Mouse (Mus musculus) MEL (cell line): ENCODE results near the gene Hspbp1. TPM values are rescaled to one million over a fixed set of nuclear protein-coding genes. Genes with fewer than 3 reads are reported as not detected.

Experiments
- DNase-seq: peaks from one replicate; pipeline ENCODE4 v3.0.0; 2011; ENCODE audit warnings: low read depth, low spot score
- H3K27ac ChIP-seq: 2 replicates; pipeline ENCODE4 v1.5.1; 2012; ENCODE audit warnings: low read depth, mild to moderate bottlenecking, control low read depth, low read length, moderate library complexity; ENCODE audit not compliant: control insufficient read depth
- H3K27me3 ChIP-seq, 2 experiments: fragments of 150-350 bp in 1 of 2; sonication (generic) in 1 of 2; 2 replicates each; pipeline ENCODE4 v1.6.1; 2012; ENCODE audit warnings: low read length in 2 of 2, mild to moderate bottlenecking in 2 of 2, improper control_type of control experiment in 1 of 2, moderate library complexity in 1 of 2; ENCODE audit not compliant: insufficient read depth in 2 of 2, control insufficient read depth in 1 of 2
- H3K36me3 ChIP-seq, 2 experiments: 2 replicates each; pipeline ENCODE4 v1.6.1; 2012 to 2014; ENCODE audit warnings: low read length in 2 of 2, improper control_type of control experiment in 1 of 2, inconsistent platforms in 1 of 2, mild to moderate bottlenecking in 1 of 2; ENCODE audit not compliant: insufficient read depth in 2 of 2, control insufficient read depth in 1 of 2
- H3K4me1 ChIP-seq, 2 experiments: fragments of 150-350 bp in 1 of 2; sonication (generic) in 1 of 2; 2 replicates each; pipeline ENCODE4 v1.6.1; 2012; ENCODE audit warnings: low read length in 2 of 2, improper control_type of control experiment in 1 of 2, mild to moderate bottlenecking in 1 of 2; ENCODE audit not compliant: insufficient read depth in 2 of 2, control insufficient read depth in 1 of 2
- H3K4me3 ChIP-seq, 2 experiments: fragments of 150-350 bp in 1 of 2; sonication (generic) in 1 of 2; 2 replicates each; pipeline ENCODE4 v1.5.1; 2012; ENCODE audit warnings: low read depth in 2 of 2, low read length in 2 of 2, mild to moderate bottlenecking in 2 of 2, moderate library complexity in 2 of 2, control low read depth in 1 of 2, improper control_type of control experiment in 1 of 2; ENCODE audit not compliant: control insufficient read depth in 1 of 2, insufficient read depth in 1 of 2
- H3K79me2 ChIP-seq: 2 replicates; pipeline ENCODE4 v1.6.1; 2012; ENCODE audit warnings: mild to moderate bottlenecking, low read length, moderate library complexity; ENCODE audit not compliant: control insufficient read depth, poor library complexity, insufficient read depth
- H3K9ac ChIP-seq: 2 replicates; pipeline ENCODE4 v1.6.1; 2012; ENCODE audit warnings: low read depth, mild to moderate bottlenecking, control low read depth, low read length, moderate library complexity; ENCODE audit not compliant: control insufficient read depth, poor library complexity, severe bottlenecking
- H3K9me3 ChIP-seq: fragments of 150-350 bp; sonication (generic); replicated peaks from 2 replicates; pipeline ENCODE4 v1.6.1; 2012; ENCODE audit warnings: mild to moderate bottlenecking, low read length, improper control_type of control experiment, moderate library complexity; ENCODE audit not compliant: insufficient read depth
- BHLHE40 ChIP-seq: IDR thresholded peaks from 2 replicates; pipeline ENCODE4 v1.6.1; 2012; ENCODE audit warnings: low read depth, mild to moderate bottlenecking, inconsistent platforms, low read length, improper control_type of control experiment, borderline replicate concordance
- CHD2 ChIP-seq: IDR thresholded peaks from 2 replicates; pipeline ENCODE4 v1.6.1; 2011; ENCODE audit warnings: low read length, improper control_type of control experiment
- E2F4 ChIP-seq: IDR thresholded peaks from 2 replicates; pipeline ENCODE4 v1.6.1; 2011; ENCODE audit warnings: low read depth, low read length, improper control_type of control experiment, borderline replicate concordance
- ELF1 ChIP-seq: IDR thresholded peaks from 2 replicates; pipeline ENCODE4 v1.6.1; 2014; ENCODE audit warnings: low read depth, mild to moderate bottlenecking, inconsistent platforms, low read length, improper control_type of control experiment, moderate library complexity
- EP300 ChIP-seq, 2 experiments: IDR thresholded peaks; 2 replicates each; pipeline ENCODE4 v1.6.1; 2011; ENCODE audit warnings: improper control_type of control experiment in 2 of 2, low read length in 2 of 2, low read depth in 1 of 2, mild to moderate bottlenecking in 1 of 2
- GATA1 ChIP-seq: IDR thresholded peaks from 2 replicates; pipeline ENCODE4 v1.6.1; 2011; ENCODE audit warnings: low read depth, low read length, improper control_type of control experiment
- MYC ChIP-seq: IDR thresholded peaks from 2 replicates; pipeline ENCODE4 v1.6.1; 2011; ENCODE audit warnings: low read depth, mild to moderate bottlenecking, low read length, improper control_type of control experiment, moderate library complexity
- POLR2AphosphoS5 ChIP-seq: IDR thresholded peaks from 2 replicates; pipeline ENCODE4 v1.6.1; 2012; ENCODE audit warnings: low read depth, borderline replicate concordance, mild to moderate bottlenecking, inconsistent platforms, low read length, moderate library complexity, mixed read lengths
- RCOR1 ChIP-seq: IDR thresholded peaks from 2 replicates; pipeline ENCODE4 v1.6.1; 2012; ENCODE audit warnings: low read depth, mild to moderate bottlenecking, inconsistent platforms, low read length, improper control_type of control experiment
- SIN3A ChIP-seq: IDR thresholded peaks from 2 replicates; pipeline ENCODE4 v1.6.1; 2012; ENCODE audit warnings: low read length, improper control_type of control experiment, inconsistent platforms
- UBTF ChIP-seq: IDR thresholded peaks from 2 replicates; pipeline ENCODE4 v1.6.1; 2012; ENCODE audit warnings: low read depth, mild to moderate bottlenecking, inconsistent platforms, low read length, improper control_type of control experiment, moderate library complexity, borderline replicate concordance; ENCODE audit not compliant: insufficient read depth
- ZC3H11A ChIP-seq: IDR thresholded peaks from 2 replicates; pipeline ENCODE4 v1.6.1; 2012; ENCODE audit warnings: low read depth, mild to moderate bottlenecking, inconsistent platforms, low read length, improper control_type of control experiment
- ZMIZ1 ChIP-seq: IDR thresholded peaks from 2 replicates; pipeline ENCODE4 v1.6.1; 2012; ENCODE audit warnings: low read depth, mild to moderate bottlenecking, inconsistent platforms, low read length, improper control_type of control experiment, moderate library complexity
- ZNF384 ChIP-seq: IDR thresholded peaks from 2 replicates; pipeline ENCODE4 v1.6.1; 2012; ENCODE audit warnings: low read depth, mild to moderate bottlenecking, inconsistent platforms, low read length, improper control_type of control experiment
- polyA plus RNA-seq, 2 experiments: library from polyadenylated mRNA; stranded (reverse) in 1 of 2; unstranded in 1 of 2; fragments of >175 nt in 1 of 2; fragments of >200 nt in 1 of 2; gene quantifications; 2 replicates each; pipeline versions ENCODE4 v1.2.1 to v1.2.4; 2012; ENCODE audit warnings: low replicate concordance in 2 of 2, low read depth in 1 of 2; ENCODE audit not compliant: insufficient read length in 2 of 2, insufficient read depth in 1 of 2, missing spikeins in 1 of 2
- total RNA-seq: library from RNA; depleted of rRNA; stranded (reverse); fragments of 300-350 nt; gene quantifications from 2 replicates; pipeline ENCODE4 v1.2.3, GENCODE M21; 2012

The Hspbp1 gene
- total and polyA plus RNA-seq, 3 experiments: 101 to 111 TPM; not detected in 1

DNA sequence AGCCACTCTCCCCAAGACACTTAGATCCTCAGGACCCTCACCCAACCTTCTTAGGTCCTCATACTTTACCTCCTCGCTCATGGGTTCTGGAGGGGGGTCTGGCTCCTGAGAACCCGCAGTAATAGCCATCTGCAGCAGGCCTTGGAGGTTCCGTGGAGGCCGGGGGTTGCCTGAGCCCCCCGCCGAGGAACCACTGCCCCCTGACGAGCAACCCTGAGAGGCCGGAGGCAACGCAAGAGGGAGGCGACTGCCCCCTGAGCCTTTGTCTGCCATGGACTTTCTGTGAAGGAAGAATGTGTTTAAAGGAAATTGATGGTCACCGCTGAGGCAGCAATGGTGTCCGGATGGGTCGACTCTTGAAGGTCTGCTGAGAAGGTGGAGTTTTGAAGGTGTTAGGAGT is 665 bp downstream of the Hspbp1 start:
- H3K27me3 ChIP-seq: no peaks in the 10 kb centered on the region

DNA sequence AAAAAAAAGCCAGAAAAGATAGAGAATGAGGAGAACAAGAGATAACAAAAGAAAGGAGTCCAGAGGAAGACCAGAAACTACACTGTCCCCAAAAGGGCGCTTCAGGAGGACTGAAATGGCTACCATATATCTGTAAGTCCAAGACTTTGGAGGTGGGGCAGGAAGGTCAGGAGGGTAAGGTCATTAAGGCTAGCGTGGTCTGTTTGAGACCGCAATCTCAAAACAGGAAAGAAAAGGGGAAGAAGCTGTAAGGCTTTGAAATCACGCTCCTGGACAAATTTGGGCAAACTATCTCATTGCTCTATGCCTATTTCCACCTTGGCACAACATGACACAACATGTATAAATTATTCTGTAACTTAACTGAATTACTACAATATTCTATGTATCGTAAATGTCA is 1.6 kb downstream of the Hspbp1 start:
- Histone ChIP-seq H3K36me3 (peaks cover 0 to 10% of the 10 kb centered on the region in 2 experiments; a peak in 3 of 4 replicates), H3K9ac (no peak overlapping the region), H3K27me3 (no peaks in the 10 kb centered on the region), H3K4me1 (peaks cover 4 to 7% of the 10 kb centered on the region in 2 experiments), H3K9me3 (no peaks in the 10 kb centered on the region), H3K27ac (no peak overlapping the region), H3K79me2 (peaks cover 5% of the 10 kb centered on the region; the same call in 1 of the 2 replicates), H3K4me3 (no peak overlapping the region)
- DNase-seq: peak; percentile 16
- peak; percentile 43; the same call in 1 of the 2 replicates for TF ChIP-seq ZNF384
- TF ChIP-seq RCOR1: 0 out of 2 replicates have a peak, but pooled peaks have one; percentile 20
- no peak for TF ChIP-seq ZC3H11A

More for the DNA sequence above, 665 bp downstream of the Hspbp1 start:
- H3K4me3 ChIP-seq: peak overlapping the region; percentile 79 to 96
- H3K79me2 ChIP-seq: peaks cover 5% of the 10 kb centered on the region; the same call in 1 of the 2 replicates
- peaks cover 4 to 7% of the 10 kb centered on the region in 2 experiments for H3K4me1 ChIP-seq
- H3K36me3 ChIP-seq: peaks cover 0 to 10% of the 10 kb centered on the region in 2 experiments; a peak in 3 of 4 replicates
- peak overlapping the region; percentile 72 for H3K9ac ChIP-seq
- TF ChIP-seq ZNF384 (no peak), ZMIZ1 (no peak), POLR2AphosphoS5 (no peak), MYC (no peak), EP300 (IDR thresholded peaks at IDR 0.05; ENCODE audit: low read depth in 1 of 2, low read length in 2 of 2) (no peak), E2F4 (no peak), RCOR1 (no peak), ELF1 (no peak), UBTF (no peak), ZC3H11A (no peak), GATA1 (no peak), CHD2 (no peak)
- TF ChIP-seq, all 39 proteins: peak for 0
- Histone ChIP-seq H3K27ac (no peak overlapping the region), H3K9me3 (no peaks in the 10 kb centered on the region)
- DNase-seq: no peak

DNA sequence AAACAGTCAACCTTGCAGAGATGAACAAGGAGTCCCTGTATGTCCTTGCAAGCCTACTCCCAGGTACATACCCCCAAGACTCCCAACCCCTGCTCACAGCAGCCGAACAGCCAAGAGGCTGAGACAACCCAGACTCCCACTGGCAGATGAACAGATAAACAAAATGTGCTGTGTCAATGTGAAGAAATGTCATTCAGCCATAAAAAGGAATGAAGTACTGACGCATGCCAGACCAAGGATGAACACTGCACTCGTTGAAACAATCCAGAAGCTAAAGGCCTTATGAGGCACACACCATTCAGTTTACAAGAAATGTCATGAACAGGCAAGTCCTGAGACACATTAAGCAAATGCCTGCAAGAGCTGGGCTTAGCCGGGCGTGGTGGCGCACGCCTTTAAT is 9.7 kb downstream of the Hspbp1 start:
- no peak for DNase-seq
- Histone ChIP-seq H3K4me3 (no peak overlapping the region), H3K9me3 (no peaks in the 10 kb centered on the region), H3K27me3 (no peaks in the 10 kb centered on the region)
- TF ChIP-seq SIN3A (no peak), RCOR1 (no peak), BHLHE40 (no peak)
- TF ChIP-seq, all 39 proteins: peak for 0
- no peaks in the 10 kb centered on the region for H3K79me2 ChIP-seq
- H3K4me1 ChIP-seq: peaks cover 10 to 13% of the 10 kb centered on the region in 2 experiments
- H3K36me3 ChIP-seq: peaks cover 5 to 12% of the 10 kb centered on the region in 2 experiments
- no peak overlapping the region for H3K27ac ChIP-seq
- no peak overlapping the region for H3K9ac ChIP-seq
